Mouse (Mus musculus) heart, embryonic 13.5 days (tissue): ENCODE measurements around the gene Cd1d1. TPM values are rescaled to one million over a fixed set of nuclear protein-coding genes. Genes with fewer than 3 reads are reported as not detected.
"Not testable (repeated sequence)": the region's sequence is repeated elsewhere in the genome, so short reads cannot be mapped to it uniquely, and the experiment has no call there.

ENCODE experiments used
- ATAC-seq: fragments of 200-750 bp; cut with Nextera tagmentation; 2 replicates; pipeline ENCODE4 v1.8.0; 2017; ENCODE audit warnings: moderate TSS enrichment; ENCODE audit not compliant: insufficient number of reproducible peaks, low FRiP score, low TSS enrichment; ENCODE audit errors: extremely low read depth
- H3K27ac ChIP-seq: fragments of 300-500 bp; sonication (generic); replicated peaks from 2 replicates; pipeline ENCODE4 v1.5.1; 2015; ENCODE audit warnings: moderate library complexity, mild to moderate bottlenecking, inconsistent platforms
- H3K27me3 ChIP-seq: fragments of 300-500 bp; sonication (generic); replicated peaks from 2 replicates; pipeline ENCODE4 v1.6.1; 2015; ENCODE audit warnings: mild to moderate bottlenecking, inconsistent platforms
- H3K36me3 ChIP-seq: fragments of 300-500 bp; sonication (generic); 2 replicates; pipeline ENCODE4 v1.6.1; 2015; ENCODE audit warnings: mild to moderate bottlenecking, inconsistent platforms
- H3K4me1 ChIP-seq: fragments of 300-500 bp; sonication (generic); 2 replicates; pipeline ENCODE4 v1.6.1; 2015; ENCODE audit warnings: inconsistent platforms
- H3K4me2 ChIP-seq: fragments of 300-500 bp; sonication (generic); 2 replicates; pipeline ENCODE4 v1.6.1; 2015; ENCODE audit warnings: inconsistent platforms, mild to moderate bottlenecking, moderate library complexity
- H3K4me3 ChIP-seq: fragments of 300-500 bp; sonication (generic); 2 replicates; pipeline ENCODE4 v1.5.1; 2015; ENCODE audit warnings: moderate library complexity, mild to moderate bottlenecking, inconsistent platforms
- H3K9ac ChIP-seq: fragments of 300-500 bp; sonication (generic); 2 replicates; pipeline ENCODE4 v1.6.1; 2015; ENCODE audit warnings: inconsistent platforms, mild to moderate bottlenecking, moderate library complexity
- H3K9me3 ChIP-seq: fragments of 300-500 bp; sonication (generic); 2 replicates; pipeline ENCODE4 v1.6.1; 2016; ENCODE audit warnings: inconsistent platforms
- WGBS: fragments of 180-500 bp; shearing (Covaris S2); methylation state at CpG from one replicate; pipeline ENCODE4 v1.1.7; 2015; ENCODE audit warnings: mixed read lengths; 5-methylcytosine and 5-hydroxymethylcytosine counted together
- polyA plus RNA-seq: library from polyadenylated mRNA; unstranded; fragments of >200 nt; fragmentation: Nextera tagmentation; extraction: Ambion mirVana; gene quantifications from 2 replicates; pipeline ENCODE4 v1.2.1, GENCODE M21; 2015

Gene Cd1d1
- 53.0 and 56.4 TPM in 2 replicates for polyA plus RNA-seq

- ATAC-seq, result no peak
- peak within 1 kb of the TSS; percentile 94 for H3K27ac ChIP-seq
- H3K4me3 ChIP-seq, result peak within 1 kb of the TSS; percentile 66
- no peaks in the 10 kb centered on the region for H3K9me3 ChIP-seq
- peak within 1 kb of the TSS; percentile 88 for H3K9ac ChIP-seq
- WGBS, result 38% methylated on average over 8 of the region's 8 CpGs
- H3K4me1 ChIP-seq, result peaks cover 29% of the 10 kb centered on the region
- H3K36me3 ChIP-seq, result no peaks in the 10 kb centered on the region
- no peaks in the 10 kb centered on the region for H3K27me3 ChIP-seq
- peak within 1 kb of the TSS; percentile 69 for H3K4me2 ChIP-seq
Observed at GRCm38 (mm10) chr3:86999415-86999740, at the start of gene Cd1d1. Gene Cd1d1, minus strand, starts transcription at chr3:86999441.

DNA sequence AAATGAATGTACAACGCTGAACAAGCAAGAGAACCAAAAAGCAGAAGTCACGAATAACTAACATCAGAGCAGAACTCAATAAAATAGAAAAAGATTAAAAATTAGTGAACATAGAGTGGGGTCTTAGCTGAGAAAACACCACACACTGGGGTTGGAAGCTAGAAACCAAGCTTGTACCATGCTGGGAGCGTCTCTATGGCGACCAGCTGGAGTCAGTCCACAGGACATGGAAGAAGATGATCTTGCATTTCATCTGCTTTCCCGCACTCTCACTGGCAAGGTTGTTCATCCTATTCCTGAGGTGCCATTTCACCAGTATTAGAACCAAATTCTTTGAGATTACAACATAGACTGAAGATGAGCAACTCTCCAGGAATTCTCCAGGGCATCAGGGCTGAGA is 48.6 kb upstream of the Cd1d1 start:
- peaks cover 3% of the 10 kb centered on the region; the same call in 1 of the 2 replicates for H3K4me1 ChIP-seq
- no peaks in the 10 kb centered on the region for H3K9me3 ChIP-seq

DNA sequence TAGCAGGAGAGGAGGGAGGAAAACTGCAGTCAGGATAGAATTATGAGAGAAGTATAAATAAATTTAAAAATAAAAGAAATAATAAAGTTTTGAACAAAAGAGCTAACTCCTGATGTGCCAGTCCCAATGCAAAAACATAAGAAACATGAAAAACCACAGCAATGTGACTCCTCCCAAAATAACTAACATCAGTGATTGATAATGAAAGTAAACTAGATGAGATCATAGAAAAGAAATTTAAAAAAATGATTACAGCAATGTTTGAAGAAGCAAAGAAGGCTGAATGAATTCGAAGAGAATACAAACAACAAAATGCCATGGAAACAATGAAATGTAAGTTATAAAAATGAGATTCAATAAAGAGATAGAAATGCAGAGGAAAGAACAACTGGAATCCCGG is 42.5 kb upstream of the Cd1d1 start:
- H3K27ac ChIP-seq, result no peak overlapping the region
- H3K4me2 ChIP-seq, result no peak overlapping the region
- H3K4me3 ChIP-seq, result no peak overlapping the region
- H3K36me3 ChIP-seq, result no peaks in the 10 kb centered on the region
- no peaks in the 10 kb centered on the region for H3K27me3 ChIP-seq
- no peak for ATAC-seq
- H3K4me1 ChIP-seq, result peaks cover 3% of the 10 kb centered on the region; the same call in 1 of the 2 replicates
- no peak overlapping the region for H3K9ac ChIP-seq
- WGBS, result 67% methylated on average over 2 of the region's 2 CpGs
- H3K9me3 ChIP-seq, result no peaks in the 10 kb centered on the region

More for the DNA sequence above, 48.6 kb upstream of the Cd1d1 start:
- Histone ChIP-seq H3K9ac (no peak overlapping the region), H3K4me3 (no peak overlapping the region), H3K4me2 (no peak overlapping the region), H3K27ac (no peak overlapping the region), H3K36me3 (no peaks in the 10 kb centered on the region), H3K27me3 (no peaks in the 10 kb centered on the region)
- no peak for ATAC-seq
- WGBS, result 82% methylated on average over 5 of the region's 5 CpGs

GRCm38 (mm10) chr3:87038500-87038899 is 39.3 kb upstream of the Cd1d1 start:
- Histone ChIP-seq H3K27me3 (no peaks in the 10 kb centered on the region), H3K4me1 (0 out of 2 replicates have a peak, but pooled peaks cover 3% of the 10 kb centered on the region), H3K36me3 (no peaks in the 10 kb centered on the region), H3K4me2 (no peak overlapping the region), H3K4me3 (no peak overlapping the region), H3K27ac (no peak overlapping the region), H3K9me3 (no peaks in the 10 kb centered on the region), H3K9ac (no peak overlapping the region)
- ATAC-seq, result no peak
- WGBS, result 79% methylated on average over 6 of the region's 6 CpGs

DNA sequence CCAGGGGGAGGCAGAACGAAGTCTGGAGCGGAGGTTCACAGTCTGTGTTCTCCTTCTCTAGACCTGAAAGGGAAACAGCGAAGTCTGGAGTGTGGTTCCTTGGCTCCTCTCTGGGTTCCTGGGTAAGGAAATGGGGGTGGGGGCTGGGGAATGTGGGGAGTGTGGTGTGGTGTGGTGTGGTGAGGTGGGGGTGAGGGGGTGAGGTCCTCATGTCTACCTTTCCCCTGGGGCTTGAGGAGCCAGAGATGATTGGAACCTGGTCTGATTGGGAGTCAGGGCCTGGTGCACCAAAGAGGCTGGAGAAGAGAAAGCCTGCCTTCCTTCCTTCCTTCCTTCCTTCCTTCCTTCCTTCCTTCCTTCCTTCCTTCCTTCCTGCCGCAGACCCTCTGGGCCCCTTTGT is 34.8 kb upstream of the Cd1d1 start:
- WGBS, result 81% methylated on average over 4 of the region's 4 CpGs
- Histone ChIP-seq H3K4me1 (0 out of 2 replicates have a peak, but pooled peaks cover 3% of the 10 kb centered on the region), H3K36me3 (no peaks in the 10 kb centered on the region), H3K27ac (no peak overlapping the region), H3K9me3 (no peaks in the 10 kb centered on the region), H3K4me2 (no peak overlapping the region), H3K9ac (no peak overlapping the region), H3K4me3 (no peak overlapping the region), H3K27me3 (0 out of 2 replicates have a peak, but pooled peaks cover 4% of the 10 kb centered on the region)
- ATAC-seq, result no peak

DNA sequence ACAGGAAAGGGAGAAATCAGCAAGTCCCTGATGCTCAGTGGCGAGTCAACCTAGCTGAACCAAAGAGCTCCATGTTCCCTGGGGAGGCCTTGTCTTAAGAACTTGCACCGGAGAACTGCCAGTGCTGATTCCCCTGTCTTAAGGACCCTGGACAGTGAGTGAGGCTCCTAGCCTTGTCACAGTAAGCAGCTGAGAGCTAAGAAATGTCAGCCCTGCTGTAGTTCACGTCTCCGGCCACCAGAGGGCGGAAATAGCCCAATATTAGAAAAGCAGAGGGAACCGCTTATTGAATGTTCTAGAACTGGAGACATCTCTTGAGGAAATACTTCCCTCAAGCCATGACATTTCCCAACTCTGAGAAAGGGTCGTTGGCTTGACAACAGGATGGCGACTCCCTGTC is 34.1 kb upstream of the Cd1d1 start:
- Histone ChIP-seq H3K9me3 (no peaks in the 10 kb centered on the region), H3K27ac (no peak overlapping the region), H3K9ac (no peak overlapping the region), H3K4me3 (no peak overlapping the region), H3K36me3 (no peaks in the 10 kb centered on the region), H3K27me3 (0 out of 2 replicates have a peak, but pooled peaks cover 4% of the 10 kb centered on the region), H3K4me1 (0 out of 2 replicates have a peak, but pooled peaks cover 3% of the 10 kb centered on the region), H3K4me2 (no peak overlapping the region)
- WGBS, result 14% methylated on average over 8 of the region's 8 CpGs
- ATAC-seq, result no peak

DNA sequence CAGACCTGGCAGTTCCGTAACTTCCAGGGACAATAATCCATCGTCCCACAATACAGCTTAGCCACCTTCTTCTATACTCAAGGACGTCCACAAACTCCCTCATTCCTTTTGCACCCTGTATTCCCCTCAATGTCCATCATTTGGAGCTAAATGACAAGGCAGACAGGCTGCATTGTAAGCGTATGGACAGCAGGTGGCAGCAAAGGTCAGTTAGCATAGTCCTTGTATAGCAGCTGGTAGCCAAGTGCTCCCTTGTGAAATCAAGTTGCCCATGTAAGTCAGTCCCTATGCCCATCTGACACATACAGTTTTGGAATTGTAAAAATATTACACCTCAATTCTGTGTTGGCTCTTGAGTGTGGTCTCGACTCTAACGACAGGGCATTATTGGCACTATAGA is 31.6 kb upstream of the Cd1d1 start:
- Histone ChIP-seq H3K9ac (no peak overlapping the region), H3K4me1 (0 out of 2 replicates have a peak, but pooled peaks cover 1% of the 10 kb centered on the region), H3K4me3 (no peak overlapping the region), H3K27me3 (0 out of 2 replicates have a peak, but pooled peaks cover 4% of the 10 kb centered on the region), H3K36me3 (no peaks in the 10 kb centered on the region), H3K9me3 (no peaks in the 10 kb centered on the region), H3K27ac (no peak overlapping the region), H3K4me2 (no peak overlapping the region)
- 18% methylated on average over 6 of the region's 6 CpGs for WGBS
- ATAC-seq, result no peak

DNA sequence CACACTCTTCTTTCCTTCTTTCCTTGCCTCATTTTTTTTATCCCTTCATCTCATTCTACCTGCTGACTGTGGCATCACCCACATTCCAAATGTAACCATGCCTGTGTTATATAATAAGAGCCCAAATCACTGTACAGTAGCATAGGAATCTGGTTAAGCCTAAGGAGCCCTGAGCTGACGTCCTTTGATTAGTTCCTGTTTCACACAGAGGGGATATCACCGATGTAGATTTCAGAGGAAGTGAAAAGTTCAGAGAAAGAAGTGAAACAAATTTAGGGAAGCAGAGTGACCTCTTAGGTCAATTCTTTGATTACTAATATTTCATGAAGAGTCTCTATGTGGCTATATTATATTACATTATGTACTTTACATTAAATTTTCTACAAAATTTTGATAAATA is 18.5 kb upstream of the Cd1d1 start:
- Histone ChIP-seq H3K9me3 (no peaks in the 10 kb centered on the region), H3K27ac (no peak overlapping the region), H3K4me3 (no peak overlapping the region), H3K36me3 (no peaks in the 10 kb centered on the region), H3K27me3 (no peaks in the 10 kb centered on the region), H3K4me2 (no peak overlapping the region), H3K4me1 (no peaks in the 10 kb centered on the region), H3K9ac (no peak overlapping the region)
- 67% methylated on average over 2 of the region's 2 CpGs for WGBS
- ATAC-seq, result no peak

DNA sequence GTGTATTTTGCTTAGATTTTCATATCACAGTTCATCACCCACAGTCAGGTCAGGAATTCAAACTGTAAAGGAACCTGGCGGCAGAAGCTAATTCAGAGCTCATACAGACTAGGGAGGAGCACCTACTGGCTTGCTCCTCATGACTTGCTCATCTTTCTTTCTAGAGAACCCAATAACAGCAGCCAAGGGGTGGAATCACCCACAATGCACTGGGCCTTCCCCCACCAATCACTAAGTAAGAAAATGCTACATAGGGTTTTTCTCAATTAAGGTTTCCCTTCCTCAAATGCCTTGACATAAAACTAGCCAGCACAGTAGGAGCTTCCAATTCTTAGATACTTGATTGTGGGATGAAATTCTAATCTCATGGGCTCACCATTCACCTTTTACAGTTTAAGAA is 17.8 kb upstream of the Cd1d1 start:
- H3K4me1 ChIP-seq, result no peaks in the 10 kb centered on the region
- no peak overlapping the region for H3K4me2 ChIP-seq
- WGBS, result 73% methylated on average over 1 of the region's 1 CpGs
- H3K27ac ChIP-seq, result no peak overlapping the region
- H3K9me3 ChIP-seq, result no peaks in the 10 kb centered on the region
- no peak overlapping the region for H3K4me3 ChIP-seq
- H3K36me3 ChIP-seq, result no peaks in the 10 kb centered on the region
- no peaks in the 10 kb centered on the region for H3K27me3 ChIP-seq
- no peak overlapping the region for H3K9ac ChIP-seq
- no peak for ATAC-seq

GRCm38 (mm10) chr3:87015931-87016330 is 16.7 kb upstream of the Cd1d1 start:
- H3K27me3 ChIP-seq, result no peaks in the 10 kb centered on the region
- no peaks in the 10 kb centered on the region for H3K9me3 ChIP-seq
- H3K9ac ChIP-seq, result no peak overlapping the region
- no peak overlapping the region for H3K4me2 ChIP-seq
- 56% methylated on average over 4 of the region's 4 CpGs for WGBS
- no peak overlapping the region for H3K27ac ChIP-seq
- no peak for ATAC-seq
- H3K36me3 ChIP-seq, result no peaks in the 10 kb centered on the region
- no peak overlapping the region for H3K4me3 ChIP-seq
- H3K4me1 ChIP-seq, result no peaks in the 10 kb centered on the region

DNA sequence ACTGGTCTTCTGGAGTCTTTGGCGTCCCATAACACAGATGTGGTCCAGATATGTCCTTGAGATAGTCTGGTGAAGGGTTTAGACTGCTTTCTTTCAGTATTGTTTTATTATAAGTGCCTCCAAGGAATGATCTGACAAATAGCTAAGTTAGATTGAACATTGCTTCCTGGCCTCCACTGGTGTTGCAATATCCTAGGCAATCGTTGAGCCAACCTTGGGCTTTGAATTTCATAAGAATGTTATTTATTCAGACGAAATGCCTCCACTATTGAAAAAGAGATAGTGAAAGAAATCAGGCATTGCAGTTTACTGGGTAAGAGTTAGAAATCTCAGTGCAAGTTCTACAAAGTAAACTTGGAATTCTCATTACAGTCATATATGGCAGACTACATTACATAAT is 13.2 kb upstream of the Cd1d1 start:
- 75% methylated on average over 3 of the region's 3 CpGs for WGBS
- H3K27me3 ChIP-seq, result not testable (repeated sequence)

DNA sequence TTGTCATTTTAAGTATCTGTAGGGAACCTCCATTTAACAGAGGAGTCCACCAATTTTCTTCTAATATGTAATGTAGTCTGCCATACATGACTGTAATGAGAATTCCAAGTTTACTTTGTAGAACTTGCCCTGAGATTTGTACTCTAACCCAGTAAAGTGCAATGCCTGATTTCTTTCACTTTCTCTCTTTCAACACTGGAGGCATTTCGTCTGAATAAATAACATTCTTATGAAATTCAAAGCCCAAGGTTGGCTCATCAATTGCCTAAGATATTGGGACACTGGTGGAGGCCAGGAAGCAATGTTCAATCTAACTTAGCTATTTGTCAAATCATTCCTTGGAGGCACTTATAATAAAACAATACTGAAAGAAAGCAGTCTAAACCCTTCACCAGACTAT is 9.0 kb upstream of the Cd1d1 start:
- 67% methylated on average over 1 of the region's 1 CpGs for WGBS
- not testable (repeated sequence) for H3K27me3 ChIP-seq, H3K27ac ChIP-seq, H3K4me2 ChIP-seq, H3K4me1 ChIP-seq, ATAC-seq, H3K4me3 ChIP-seq, H3K36me3 ChIP-seq, H3K9ac ChIP-seq, H3K9me3 ChIP-seq

More for the DNA sequence above, 13.2 kb upstream of the Cd1d1 start:
- not testable (repeated sequence) for H3K4me2 ChIP-seq, H3K4me3 ChIP-seq, ATAC-seq, H3K9ac ChIP-seq, H3K27ac ChIP-seq, H3K36me3 ChIP-seq, H3K9me3 ChIP-seq, H3K4me1 ChIP-seq
